Comparison of ENCODE assay signal across 8 mouse cellular contexts in genomic region chr6:47787941-47788736, GRCm38 (mm10). TPM values are rescaled to one million over a fixed set of nuclear protein-coding genes. Genes with fewer than 3 reads are reported as not detected.
A peak's percentile ranks its signal among the peaks of the same experiment; 100 is the strongest.
DNase-seq lines count a peak whose midpoint lies in the region; ATAC-seq and TF ChIP-seq lines count a peak whose summit lies in the region.

No protein-coding gene starts in this region.

- H3K4me3 ChIP-seq in E14TG2a.4 (replicated peaks; ENCODE audit: low read length) = peak overlapping the region; percentile 78
- peak overlapping the region; percentile 47 for H3K4me3 ChIP-seq in forebrain, embryonic 13.5 days
- H3K4me3 ChIP-seq in liver, embryonic 16.5 days (ENCODE audit: low read depth, low read length) = peak overlapping the region; percentile 60
- peak overlapping the region; percentile 28 for H3K4me3 ChIP-seq in neural tube, embryonic 12.5 days
- peak overlapping the region; percentile 39 for H3K4me3 ChIP-seq in stomach, postnatal 0 days (ENCODE audit: low read depth, low read length)

- peak overlapping the region; percentile 80 for H3K9ac ChIP-seq in forebrain, embryonic 13.5 days
- H3K9ac ChIP-seq in liver, embryonic 16.5 days (ENCODE audit: low read depth, low read length) = peak overlapping the region; percentile 67
- H3K9ac ChIP-seq in neural tube, embryonic 12.5 days = peak overlapping the region; percentile 46
- H3K9ac ChIP-seq in stomach, postnatal 0 days (ENCODE audit: low read length) = peak overlapping the region; percentile 68

- DNase-seq in heart, postnatal 10 days = peak; percentile 87 to 89
- DNase-seq in kidney, postnatal 4 days = peak; percentile 78 to 88
- DNase-seq in stomach, postnatal 0 days (ENCODE audit: low spot score) = peak; percentile 74

- H3K4me1 ChIP-seq in E14TG2a.4 (replicated peaks; ENCODE audit: low read depth, low read length) = peaks cover 39% of the 10 kb centered on the region
- peaks cover 5% of the 10 kb centered on the region for H3K4me1 ChIP-seq in forebrain, embryonic 13.5 days
- peaks cover 13% of the 10 kb centered on the region for H3K4me1 ChIP-seq in liver, embryonic 16.5 days (ENCODE audit: control insufficient read depth, low read depth, low read length)
- peaks cover 5% of the 10 kb centered on the region; the same call in 1 of the 2 replicates for H3K4me1 ChIP-seq in neural tube, embryonic 12.5 days
- no peaks in the 10 kb centered on the region for H3K4me1 ChIP-seq in stomach, postnatal 0 days (replicated peaks; ENCODE audit: control insufficient read depth, insufficient read depth)

- peak; percentile 87 for ATAC-seq in cerebellum, adult (ENCODE audit: insufficient number of reproducible peaks, low FRiP score, low TSS enrichment)
- ATAC-seq in forebrain, embryonic 13.5 days = peak; percentile 94
- ATAC-seq in liver, embryonic 16.5 days (ENCODE audit: low read depth) = peak; percentile 90
- peak; percentile 95 for ATAC-seq in neural tube, embryonic 12.5 days (ENCODE audit: low FRiP score, low read depth)
- peak; percentile 90 for ATAC-seq in stomach, postnatal 0 days (ENCODE audit: low FRiP score, low TSS enrichment)

- no peaks in the 10 kb centered on the region for H3K9me3 ChIP-seq in E14TG2a.4 (ENCODE audit: low read length)
- H3K9me3 ChIP-seq in forebrain, embryonic 13.5 days (replicated peaks) = no peaks in the 10 kb centered on the region
- H3K9me3 ChIP-seq in liver, embryonic 16.5 days (replicated peaks; ENCODE audit: control insufficient read depth, low read length) = no peaks in the 10 kb centered on the region
- no peaks in the 10 kb centered on the region for H3K9me3 ChIP-seq in neural tube, embryonic 12.5 days
- no peaks in the 10 kb centered on the region for H3K9me3 ChIP-seq in stomach, postnatal 0 days (ENCODE audit: control insufficient read depth, low read length)

- TF ChIP-seq CTCF in E14TG2a.4 (conservative IDR thresholded peaks at IDR 0.05; ENCODE audit: low read length) = no peak
- peak; percentile 9; the same call in 1 of the 2 replicates for TF ChIP-seq CTCF in stomach, postnatal 0 days (IDR thresholded peaks at IDR 0.05; ENCODE audit: low read depth)

- 0 out of 2 replicates have a peak, but pooled peaks cover 4% of the 10 kb centered on the region for H3K36me3 ChIP-seq in E14TG2a.4 (ENCODE audit: insufficient read depth, low read length)
- no peaks in the 10 kb centered on the region for H3K36me3 ChIP-seq in forebrain, embryonic 13.5 days (ENCODE audit: poor library complexity, severe bottlenecking)
- H3K36me3 ChIP-seq in liver, embryonic 16.5 days (ENCODE audit: control insufficient read depth, insufficient read depth) = no peaks in the 10 kb centered on the region
- peaks cover under 1% of the 10 kb centered on the region; the same call in 1 of the 2 replicates for H3K36me3 ChIP-seq in neural tube, embryonic 12.5 days
- no peaks in the 10 kb centered on the region for H3K36me3 ChIP-seq in stomach, postnatal 0 days (ENCODE audit: control insufficient read depth, insufficient read depth, low read length)

- peak overlapping the region; percentile 92 for H3K27ac ChIP-seq in forebrain, embryonic 13.5 days
- H3K27ac ChIP-seq in liver, embryonic 16.5 days (ENCODE audit: low read length) = peak overlapping the region; percentile 77
- peak overlapping the region; percentile 28 for H3K27ac ChIP-seq in neural tube, embryonic 12.5 days
- H3K27ac ChIP-seq in stomach, postnatal 0 days (replicated peaks) = peak overlapping the region; percentile 94

- WGBS in forebrain, embryonic 13.5 days = 2% methylated on average over 18 of the region's 18 CpGs
- under 1% methylated on average over 18 of the region's 18 CpGs for WGBS in liver, embryonic 16.5 days (ENCODE audit: insufficient replicate concordance)
- 2% methylated on average over 18 of the region's 18 CpGs for WGBS in neural tube, embryonic 12.5 days
- 1% methylated on average over 18 of the region's 18 CpGs for WGBS in stomach, postnatal 0 days

- H3K27me3 ChIP-seq in E14TG2a.4 (ENCODE audit: insufficient read depth, low read length) = no peaks in the 10 kb centered on the region
- no peaks in the 10 kb centered on the region for H3K27me3 ChIP-seq in forebrain, embryonic 13.5 days
- H3K27me3 ChIP-seq in liver, embryonic 16.5 days (ENCODE audit: control insufficient read depth, insufficient read depth, low read depth, low read length) = no peaks in the 10 kb centered on the region
- no peaks in the 10 kb centered on the region for H3K27me3 ChIP-seq in neural tube, embryonic 12.5 days (replicated peaks)
- H3K27me3 ChIP-seq in stomach, postnatal 0 days (ENCODE audit: control insufficient read depth, insufficient read depth, low read length) = no peaks in the 10 kb centered on the region

- TF ChIP-seq EP300 in stomach, postnatal 0 days (optimal IDR thresholded peaks at IDR 0.05) = no peak

- intact Hi-C loops in heart, postnatal 10 days (cut with DNase I) = no loop called here

- peak overlapping the region; percentile 58 for H3K4me2 ChIP-seq in forebrain, embryonic 13.5 days
- peak overlapping the region; percentile 64 for H3K4me2 ChIP-seq in liver, embryonic 16.5 days (ENCODE audit: low read depth, low read length)
- peak overlapping the region; percentile 60 for H3K4me2 ChIP-seq in neural tube, embryonic 12.5 days (replicated peaks)
- peak overlapping the region; percentile 58 for H3K4me2 ChIP-seq in stomach, postnatal 0 days (replicated peaks; ENCODE audit: low read depth)

RNA-seq across cellular contexts. Expression of gene Pdia4, which starts 25.1 kb away (rescaled TPM):
- 167 and 173 TPM in 2 replicates for polyA plus RNA-seq in forebrain, embryonic 13.5 days (2015; fragmentation: Nextera tagmentation; extraction: Ambion mirVana)
- total RNA-seq in heart, postnatal 10 days (2021) = 10 to 100 TPM; 43.2 to 57.8 TPM
- polyA plus RNA-seq in liver, embryonic 16.5 days (2015; fragmentation: Nextera tagmentation; extraction: Ambion mirVana) = 132 and 136 TPM in 2 replicates
- polyA plus RNA-seq in neural tube, embryonic 12.5 days (2016; fragmentation: Nextera tagmentation; extraction: Ambion mirVana) = 196 and 221 TPM in 2 replicates
- polyA plus RNA-seq in stomach, postnatal 0 days (2015; fragmentation: Nextera tagmentation; extraction: Ambion mirVana) = 169 and 180 TPM in 2 replicates

RNA-seq across cellular contexts. Expression of gene Zfp786, which starts 42.5 kb away (rescaled TPM):
- 13.5 and 13.9 TPM in 2 replicates for polyA plus RNA-seq in forebrain, embryonic 13.5 days (2015; fragmentation: Nextera tagmentation; extraction: Ambion mirVana)
- total RNA-seq in heart, postnatal 10 days (2021) = under 1 TPM; 0.55 to 0.99 TPM
- polyA plus RNA-seq in liver, embryonic 16.5 days (2015; fragmentation: Nextera tagmentation; extraction: Ambion mirVana) = 0.37 and 0.40 TPM in 2 replicates
- polyA plus RNA-seq in neural tube, embryonic 12.5 days (2016; fragmentation: Nextera tagmentation; extraction: Ambion mirVana) = 12.8 and 14.8 TPM in 2 replicates
- 1.0 and 1.1 TPM in 2 replicates for polyA plus RNA-seq in stomach, postnatal 0 days (2015; fragmentation: Nextera tagmentation; extraction: Ambion mirVana)

RNA-seq across cellular contexts. Expression of gene Zfp398, which starts 47.3 kb away (rescaled TPM):
- 13.1 and 14.7 TPM in 2 replicates for polyA plus RNA-seq in forebrain, embryonic 13.5 days (2015; fragmentation: Nextera tagmentation; extraction: Ambion mirVana)
- total RNA-seq in heart, postnatal 10 days (2021) = 1 to 10 TPM; 7.1 TPM
- polyA plus RNA-seq in liver, embryonic 16.5 days (2015; fragmentation: Nextera tagmentation; extraction: Ambion mirVana) = 1.6 and 1.9 TPM in 2 replicates
- 13.4 and 14.5 TPM in 2 replicates for polyA plus RNA-seq in neural tube, embryonic 12.5 days (2016; fragmentation: Nextera tagmentation; extraction: Ambion mirVana)
- polyA plus RNA-seq in stomach, postnatal 0 days (2015; fragmentation: Nextera tagmentation; extraction: Ambion mirVana) = 3.8 and 4.0 TPM in 2 replicates

Comparison
In these comparisons a context has a peak if more than half of its experiments do, and no peak if none do; other contexts are left out.
1. Peak in every context shown above with its lines: DNase-seq, ATAC-seq, H3K4me3 ChIP-seq and H3K27ac ChIP-seq.
2. H3K4me3 ChIP-seq: peak in every context shown above with its lines; median percentile 78 in E14TG2a.4; 60 in liver, embryonic 16.5 days; 47 in forebrain, embryonic 13.5 days; 39 in stomach, postnatal 0 days; 28 in neural tube, embryonic 12.5 days.
3. H3K27ac ChIP-seq: peak in every context shown above with its lines; median percentile 94 in stomach, postnatal 0 days; 92 in forebrain, embryonic 13.5 days; 77 in liver, embryonic 16.5 days; 28 in neural tube, embryonic 12.5 days.